Mouse (Mus musculus) adrenal gland, adult (tissue): ENCODE results near the gene Lrpap1.

ENCODE experiments used
- DNase-seq, 2 experiments: peaks; one replicate each; pipeline ENCODE4 v3.0.0; 2022 to 2023; ENCODE audit warnings: low spot score in 1 of 2; ENCODE audit not compliant: inconsistent age in 2 of 2

Lrpap1 gene

DNA sequence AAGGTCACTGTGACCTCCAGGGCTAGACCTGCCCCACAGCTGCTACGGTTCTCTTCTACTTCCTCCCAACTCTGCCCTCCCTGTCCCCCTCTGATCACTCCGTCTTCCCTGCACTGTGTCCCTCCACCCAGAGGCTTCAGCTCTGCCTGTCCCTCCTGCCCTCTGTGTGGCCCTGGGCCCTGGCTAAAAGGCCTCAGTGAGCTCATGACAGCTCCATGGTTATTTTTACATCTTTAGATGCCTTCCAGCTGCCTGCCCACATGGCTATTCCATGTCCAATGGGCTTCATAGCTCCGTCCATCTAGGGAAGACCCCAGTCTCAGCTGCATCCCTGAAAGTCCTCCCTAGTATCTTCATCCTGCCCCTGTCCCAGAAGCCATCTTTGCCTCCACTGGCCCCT, 45.5 kb downstream of the Lrpap1 start:
- no peak for DNase-seq

- DNase-seq: peak; percentile 49 to 54
These were observed 47.4 kb downstream of the Lrpap1 start for GRCm38 (mm10) chr5:35058216-35058615.

GRCm38 (mm10) chr5:35057582-35057981, 48.0 kb downstream of the Lrpap1 start:
- no peak for DNase-seq

GRCm38 (mm10) chr5:35056604-35057432, 48.7 kb downstream of the Lrpap1 start, which contains the start of gene Dok7:
Gene Dok7 (plus strand): TSS chr5:35056766.
- DNase-seq: peak; percentile 81 to 91

DNA sequence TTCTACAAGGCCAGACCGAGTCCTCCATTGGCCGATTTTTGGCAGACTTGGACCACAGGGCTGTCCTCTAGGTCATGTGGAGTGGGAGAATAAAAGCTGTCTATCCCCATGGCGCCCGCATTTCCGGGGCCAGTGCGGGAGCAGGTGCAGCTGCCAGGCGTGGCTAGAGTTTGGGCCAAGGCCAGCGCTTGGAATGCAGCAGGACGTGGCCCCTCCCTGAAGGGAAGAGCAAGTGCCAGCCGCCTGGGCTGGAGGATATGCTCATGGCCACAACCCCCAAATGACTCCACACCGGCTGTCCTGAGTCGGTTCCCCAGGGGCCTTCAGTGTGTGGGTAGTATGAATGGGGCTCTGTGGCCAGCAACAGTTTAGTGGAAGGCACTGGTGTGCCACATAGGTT, 50.5 kb downstream of the Lrpap1 start:
- peak; percentile 80 to 86 for DNase-seq

- no peak for DNase-seq
These were observed 50.9 kb downstream of the Lrpap1 start for GRCm38 (mm10) chr5:35054628-35055027.

DNA sequence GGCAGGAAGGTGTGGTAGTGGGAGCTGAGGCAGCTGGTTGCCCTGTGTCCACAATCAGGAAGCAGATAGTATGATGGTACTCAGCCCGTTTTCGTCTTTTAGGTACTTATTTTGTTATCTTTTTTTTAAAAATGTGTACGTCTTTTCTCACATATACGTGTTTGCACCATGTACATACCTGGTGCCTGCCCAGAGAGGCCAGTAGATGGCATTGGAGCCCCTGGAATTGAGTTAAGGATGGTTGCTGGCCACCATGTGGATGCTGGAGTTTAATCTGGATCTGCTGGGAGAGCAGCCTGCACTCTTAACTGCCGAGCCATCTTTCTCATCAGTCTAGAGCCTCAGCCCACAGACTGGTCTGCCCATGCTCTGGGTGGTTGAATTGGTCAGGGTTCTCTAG, 55.0 kb downstream of the Lrpap1 start:
- DNase-seq: no peak

GRCm38 (mm10) chr5:35043110-35043451, 62.5 kb downstream of the Lrpap1 start:
- DNase-seq: peak; percentile 69 to 92

GRCm38 (mm10) chr5:35042431-35043109, 63.0 kb downstream of the Lrpap1 start:
- no peak for DNase-seq
